Mouse (Mus musculus) layer of hippocampus, postnatal 36 days (tissue): ENCODE results near the gene Stxbp5. TPM values are rescaled to one million over a fixed set of nuclear protein-coding genes. Genes with fewer than 3 reads are reported as not detected.
"Not testable (repeated sequence)": the region's sequence is repeated elsewhere in the genome, so short reads cannot be mapped to it uniquely, and the experiment has no call there.

Source experiments
- DNase-seq, 2 experiments: peaks; one replicate each; pipeline ENCODE4 v3.0.0; 2022
- total RNA-seq, 2 experiments: library from RNA; stranded (reverse); gene quantifications; 2 replicates each; pipeline ENCODE4 v1.2.3; 2021

Gene Stxbp5
- 100 to 1,000 TPM; 113 to 116 TPM for total RNA-seq

DNA sequence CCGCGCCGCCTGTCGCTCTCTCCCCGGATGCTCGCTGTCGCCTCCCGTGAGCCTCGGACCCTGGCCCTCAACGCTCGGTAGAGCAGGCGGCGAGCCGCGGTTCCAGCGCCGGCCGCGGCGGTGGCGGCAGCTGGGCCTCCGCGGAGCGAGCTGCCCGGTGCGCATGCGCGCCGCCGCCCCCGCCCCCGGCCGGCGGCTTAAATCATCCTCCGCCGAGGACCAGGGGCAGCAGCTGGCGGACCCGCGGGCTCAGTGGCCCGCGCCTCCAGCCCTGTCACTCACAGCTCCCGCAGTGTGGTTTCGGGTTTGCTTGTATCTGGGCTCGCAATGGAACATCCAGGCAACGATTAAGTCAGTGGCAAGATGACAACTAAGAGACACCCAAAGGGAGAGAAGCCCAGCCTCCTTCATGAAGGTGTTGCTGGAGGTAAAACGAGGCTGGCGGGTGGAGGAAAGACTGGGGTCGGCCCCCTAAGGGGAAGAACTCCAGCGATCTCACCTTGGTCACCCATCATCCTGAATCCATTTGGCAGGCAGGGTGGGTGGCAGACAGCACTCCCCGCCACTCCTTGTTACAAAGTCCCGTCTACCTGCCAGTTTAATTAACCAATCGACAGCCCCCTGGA is at the start of gene Stxbp5:
Stxbp5 (minus strand) TSS at position 9 of the 626 bp plus-strand sequence.
- DNase-seq = peak; percentile 85 to 87

DNA sequence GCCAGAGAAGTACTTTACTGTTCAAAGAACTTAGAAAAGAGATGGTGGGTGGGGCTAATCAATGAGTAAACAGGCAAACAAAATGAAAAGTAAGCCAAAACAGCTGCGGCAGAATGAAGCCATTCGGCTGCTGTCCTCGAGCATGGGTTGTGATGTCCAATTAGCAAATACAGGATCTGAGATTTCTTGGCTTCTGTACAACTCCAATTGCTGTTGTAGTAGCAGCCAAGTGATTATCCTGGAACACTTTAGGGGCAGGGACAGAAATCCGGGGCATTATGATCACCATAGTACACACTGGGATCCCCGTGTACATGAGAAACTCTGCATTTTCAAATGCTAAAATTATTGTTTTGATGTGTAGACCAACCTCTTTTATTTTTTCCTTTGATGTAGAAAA is 11.5 kb upstream of the Stxbp5 start:
- no peak for DNase-seq

DNA sequence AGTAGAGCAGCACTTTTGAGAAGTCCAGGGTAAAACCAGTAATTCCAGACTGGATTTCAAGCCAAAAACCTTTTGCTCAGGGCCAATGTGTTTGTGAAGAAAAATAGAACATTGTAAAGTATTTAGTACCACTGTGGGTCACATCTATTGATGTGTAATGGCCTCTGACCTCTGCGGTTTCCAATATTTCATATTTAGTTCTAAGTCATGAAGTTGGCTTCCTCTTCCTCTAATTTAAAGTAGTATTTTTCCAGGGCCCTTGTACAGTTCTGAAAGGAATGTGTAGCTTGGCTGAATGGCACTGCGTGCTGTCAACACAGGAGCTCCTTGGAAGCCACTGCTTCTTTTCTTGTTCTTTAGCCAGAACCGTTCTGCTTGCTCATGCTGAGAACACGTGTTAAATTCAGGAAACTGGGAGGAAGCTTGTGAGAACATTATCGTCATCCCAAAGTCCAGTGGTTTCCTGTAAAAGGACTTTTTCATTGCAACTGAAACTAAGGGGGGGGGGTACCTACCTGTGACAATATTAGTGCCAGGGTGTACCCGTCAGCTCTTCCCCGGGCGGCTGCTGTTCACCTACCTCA is 7.1 kb upstream of the Stxbp5 start:
- no peak for DNase-seq

DNA sequence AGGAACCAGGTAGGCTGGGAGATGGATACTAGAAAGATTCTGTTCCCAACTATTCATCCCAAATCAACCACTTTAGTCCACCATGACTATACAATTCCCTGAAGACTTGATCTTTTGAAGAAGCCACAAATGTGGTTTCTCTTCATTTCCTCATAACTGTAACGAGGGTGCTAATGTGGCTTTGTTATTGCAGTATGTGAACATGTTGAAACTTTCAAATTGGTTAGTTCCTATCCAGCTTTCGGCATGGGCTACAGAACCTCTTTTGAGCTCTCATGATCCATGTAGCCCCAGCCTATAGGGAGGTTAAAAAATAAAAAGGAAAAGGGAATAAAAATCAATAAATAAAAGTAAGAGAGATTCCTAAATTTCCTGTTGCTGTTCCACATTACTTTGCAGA is 6.6 kb upstream of the Stxbp5 start:
- no peak for DNase-seq

DNA sequence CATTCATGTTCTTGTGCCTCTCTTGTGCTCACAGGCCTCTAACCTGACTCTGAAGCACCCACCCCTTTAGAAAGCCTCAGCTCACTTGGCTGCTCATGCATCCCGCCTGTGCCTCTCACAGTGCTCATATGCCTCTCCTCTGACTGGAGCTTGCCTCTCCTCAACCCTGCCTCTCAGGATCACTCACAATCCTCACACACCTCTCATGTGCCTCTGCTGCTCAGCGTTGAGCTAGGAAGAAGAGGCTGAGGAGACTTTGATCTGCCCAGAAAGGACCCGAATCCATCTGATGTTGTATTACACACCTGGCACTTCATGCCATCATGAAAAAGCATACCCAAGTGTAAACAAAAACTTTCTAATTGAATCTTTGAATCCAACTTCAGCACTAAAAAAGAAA is 5.3 kb upstream of the Stxbp5 start:
- no peak for DNase-seq

DNA sequence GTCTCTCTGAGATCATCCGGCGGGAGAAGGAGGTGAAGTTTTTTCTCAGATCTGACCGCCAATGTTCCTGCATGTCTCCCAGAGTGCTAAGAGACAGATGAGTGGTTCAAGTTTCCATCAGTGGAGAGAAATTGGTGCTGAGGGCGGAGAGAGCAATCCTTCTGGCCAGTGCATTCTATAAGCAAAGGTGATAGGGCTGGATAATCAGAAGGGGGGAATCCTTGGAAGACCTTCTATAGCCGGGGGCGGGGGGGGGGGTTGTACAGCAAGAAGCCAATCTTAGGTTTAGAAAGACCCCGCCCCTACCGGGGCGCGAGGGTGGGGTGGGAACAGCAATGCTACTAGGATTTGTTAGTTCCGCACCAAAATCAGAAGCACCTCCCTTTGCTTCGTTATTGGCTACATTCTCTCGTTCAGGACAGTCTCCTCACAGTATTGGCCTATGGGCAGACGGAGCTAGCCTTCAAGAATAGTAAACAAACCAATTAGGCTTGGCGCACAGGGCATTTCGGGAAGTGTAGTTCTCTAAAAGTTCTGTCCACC is 889 bp upstream of the Stxbp5 start:
- peak; percentile 78 to 82 for DNase-seq

DNA sequence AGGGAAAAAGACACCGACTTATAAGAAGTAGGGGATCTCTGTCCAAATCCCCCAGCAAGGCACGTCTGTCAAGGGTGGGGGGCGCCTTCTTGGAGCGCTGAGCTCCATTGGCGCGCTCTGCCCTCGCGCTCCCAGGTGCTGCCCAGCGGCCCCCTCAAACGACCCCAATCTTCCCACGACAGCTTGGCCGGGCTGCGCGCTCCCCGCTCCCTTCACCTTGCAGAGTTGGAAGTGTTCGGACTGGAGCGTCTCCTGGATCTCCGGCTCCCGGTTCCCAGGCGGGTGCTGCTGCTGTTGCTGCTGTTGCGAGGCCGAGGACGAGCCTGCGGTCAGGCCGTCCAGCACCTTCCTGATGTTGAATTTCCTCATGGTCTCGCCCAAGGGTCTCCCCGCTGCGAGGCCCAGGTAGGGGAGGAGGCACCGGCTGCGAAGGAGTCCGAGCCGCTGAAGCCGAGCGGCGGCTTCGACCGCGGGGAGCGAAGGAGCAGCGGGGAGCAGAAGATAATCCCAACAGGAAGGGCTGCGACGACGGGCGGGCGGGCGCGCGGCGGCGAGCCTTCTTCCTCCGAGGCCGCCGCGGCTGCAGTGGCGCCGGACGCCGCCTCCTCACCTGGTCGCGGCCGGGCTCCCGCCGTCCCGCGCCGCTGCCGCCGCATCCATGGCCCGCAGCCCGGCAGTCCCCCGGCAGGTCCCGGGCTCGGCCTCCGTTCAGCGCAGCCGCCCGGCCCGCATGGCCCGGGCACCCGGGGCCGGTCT is 386 bp downstream of the Stxbp5 start:
- peak; percentile 59 to 60 for DNase-seq

DNA sequence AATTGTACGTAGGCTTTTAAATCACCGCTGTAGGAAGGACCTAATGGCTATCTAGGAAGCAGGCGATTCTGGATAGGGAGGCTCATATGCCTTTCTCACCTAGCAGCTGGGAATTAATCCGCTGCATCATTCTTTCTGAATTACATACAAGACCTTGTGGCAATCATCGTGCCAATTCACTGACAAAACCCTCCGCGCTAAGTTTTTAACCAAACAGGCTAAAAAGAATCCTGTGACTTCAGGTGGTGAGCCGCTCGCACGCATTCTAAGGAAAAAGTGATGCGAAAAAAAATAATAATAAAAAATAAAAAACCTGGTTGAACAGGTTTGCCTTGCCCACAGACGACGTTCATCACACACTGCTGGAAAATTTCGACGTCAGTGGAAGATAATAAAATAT is 1.1 kb downstream of the Stxbp5 start:
- DNase-seq = no peak

DNA sequence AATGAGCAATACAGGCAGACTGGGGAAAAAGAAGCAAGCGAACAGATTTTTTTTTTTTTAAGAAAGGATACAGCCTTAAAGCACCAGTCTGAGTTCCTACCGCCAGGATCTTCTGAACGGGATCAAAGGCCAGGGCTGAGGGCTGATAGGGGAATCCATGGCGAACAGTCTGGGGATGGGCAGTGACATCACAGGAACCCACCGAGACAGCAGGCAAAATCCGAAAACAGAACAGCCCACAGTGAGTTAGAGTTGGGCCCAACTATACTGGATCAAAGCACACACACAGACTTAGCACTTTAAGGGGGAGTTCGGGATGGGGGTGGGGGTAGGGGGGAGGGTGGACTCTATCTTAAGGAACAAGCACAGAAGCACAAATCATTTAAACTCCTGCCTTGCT is 1.8 kb downstream of the Stxbp5 start:
- DNase-seq = no peak

DNA sequence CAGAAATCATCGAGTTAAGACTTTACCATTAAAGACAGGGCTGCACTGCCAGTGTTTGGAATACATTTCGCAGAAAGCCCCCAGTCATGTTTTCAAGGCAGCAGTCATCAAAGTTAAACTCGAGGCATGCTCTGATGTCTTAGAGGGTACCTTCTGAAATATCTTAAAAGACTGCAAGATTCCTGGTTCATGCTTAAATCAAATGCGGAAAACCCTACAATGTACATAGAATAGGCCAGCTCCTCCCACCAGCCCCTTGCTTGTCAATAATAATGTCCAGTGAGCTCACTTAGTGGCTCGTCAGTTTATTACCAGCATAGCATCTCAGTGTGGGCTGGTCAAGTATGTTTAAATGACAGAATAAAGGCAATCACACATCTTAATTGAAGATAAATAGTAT is 3.0 kb downstream of the Stxbp5 start:
- DNase-seq = no peak

DNA sequence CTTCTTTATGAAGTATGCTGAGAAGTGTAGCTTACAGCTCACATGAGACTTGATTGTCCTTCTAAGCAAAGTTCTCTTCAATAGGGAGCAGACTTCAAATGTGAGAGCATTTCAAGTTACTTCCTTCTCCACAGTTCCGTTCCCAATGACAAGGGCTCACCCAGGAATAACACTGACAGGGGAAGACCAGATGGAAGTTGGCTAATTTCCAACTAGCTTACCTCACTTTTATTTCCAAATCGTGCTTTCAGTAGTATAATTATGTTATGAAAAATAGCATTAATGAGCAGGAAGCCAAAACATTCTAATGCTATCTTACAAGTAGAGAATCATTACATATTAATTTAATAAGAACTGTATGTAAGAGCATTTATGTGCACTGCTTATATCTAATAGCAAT is 7.3 kb downstream of the Stxbp5 start:
- DNase-seq = no peak

DNA sequence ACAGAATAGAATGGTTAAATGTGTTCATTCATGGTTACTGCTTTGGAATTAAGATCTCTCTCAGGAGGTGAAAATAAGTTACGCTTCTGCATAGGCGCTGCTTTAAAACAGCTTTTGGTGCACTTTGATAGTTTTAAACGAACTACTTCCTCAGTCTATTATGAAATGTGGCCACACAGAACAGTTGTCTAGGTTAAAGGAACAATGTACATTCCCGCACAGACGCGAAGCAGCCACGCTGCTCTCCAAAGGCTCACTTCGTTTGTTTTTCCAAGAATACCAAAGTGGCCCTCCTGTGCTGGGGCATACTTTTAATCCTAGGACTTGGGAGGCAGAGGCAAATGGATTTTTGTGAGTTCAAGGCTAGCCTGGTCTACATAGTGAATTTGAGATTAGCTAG is 11.2 kb downstream of the Stxbp5 start:
- no peak for DNase-seq

DNA sequence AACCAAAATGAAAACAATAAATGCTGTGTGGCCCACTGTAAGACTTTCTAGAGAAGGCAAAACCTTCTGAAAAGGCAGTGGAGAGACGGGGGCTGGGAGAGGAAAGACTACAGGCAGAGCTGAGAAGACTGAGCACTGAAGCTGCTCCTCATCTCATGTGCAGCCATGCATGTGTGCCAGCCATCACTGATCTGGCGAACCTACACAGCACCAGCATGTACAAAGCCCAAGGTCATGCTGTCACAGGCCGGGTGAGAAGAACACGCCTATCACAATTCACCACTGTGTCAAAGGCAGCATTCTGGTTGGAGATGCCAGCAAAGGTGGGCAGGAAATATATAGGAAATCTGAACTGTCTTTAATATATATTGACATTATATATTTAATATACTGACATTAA is 12.2 kb downstream of the Stxbp5 start:
- no peak for DNase-seq

DNA sequence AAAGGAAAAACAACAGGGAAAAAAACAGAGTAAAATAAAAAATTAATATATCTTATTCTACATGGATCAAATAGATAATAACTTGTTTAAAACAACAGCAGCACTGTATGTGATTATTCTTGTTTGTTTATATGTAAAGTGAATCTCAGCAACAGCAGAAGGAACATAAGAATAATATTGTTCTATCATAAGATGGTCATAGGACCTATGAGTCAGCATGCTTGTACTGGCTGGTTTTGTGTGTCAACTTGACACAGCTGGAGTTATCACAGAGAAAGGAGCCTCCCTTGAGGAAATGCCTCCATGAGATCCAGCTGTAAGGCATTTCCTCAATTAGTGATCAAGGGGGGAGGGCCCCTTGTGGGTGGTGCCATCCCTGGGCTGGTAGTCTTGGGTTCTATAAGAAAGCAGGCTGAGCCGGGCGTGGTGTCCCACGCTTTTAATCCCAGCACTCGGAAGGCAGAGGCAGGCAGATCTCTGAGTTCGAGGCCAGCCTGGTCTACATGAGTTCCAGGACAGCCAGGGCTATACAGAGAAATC is 19.0 kb downstream of the Stxbp5 start:
- DNase-seq = not testable (repeated sequence)

DNA sequence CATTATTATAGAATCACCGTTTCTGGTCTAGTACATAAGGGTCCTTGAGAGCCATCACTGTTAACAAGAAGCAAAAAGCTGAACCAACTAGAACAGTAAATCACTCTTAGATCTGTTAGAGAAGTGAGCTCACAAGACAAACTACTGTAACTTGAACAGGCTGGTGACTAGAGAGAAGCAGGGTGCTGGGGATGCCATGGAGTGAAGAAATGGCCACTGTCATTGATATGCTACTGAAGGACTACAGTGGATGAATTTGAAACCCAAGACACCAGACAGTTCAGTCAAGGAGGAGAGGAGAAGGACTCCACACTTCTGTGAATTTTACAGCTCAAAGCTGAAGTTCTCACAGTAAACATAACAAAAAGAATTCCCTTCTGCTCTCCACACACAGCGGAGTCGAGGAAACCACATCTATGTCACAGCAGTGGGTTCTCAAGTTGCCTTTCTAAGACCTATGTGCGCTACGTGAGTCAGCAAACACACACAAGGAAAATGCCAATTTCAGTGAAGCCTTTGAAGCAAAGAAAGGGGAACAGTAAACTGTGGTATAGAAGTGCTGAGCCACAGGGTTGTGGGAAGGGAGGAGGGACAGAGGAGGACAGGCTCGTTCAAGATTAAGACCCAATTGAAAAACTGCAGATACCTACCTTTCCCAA is 20.7 kb downstream of the Stxbp5 start:
- DNase-seq = no peak

DNA sequence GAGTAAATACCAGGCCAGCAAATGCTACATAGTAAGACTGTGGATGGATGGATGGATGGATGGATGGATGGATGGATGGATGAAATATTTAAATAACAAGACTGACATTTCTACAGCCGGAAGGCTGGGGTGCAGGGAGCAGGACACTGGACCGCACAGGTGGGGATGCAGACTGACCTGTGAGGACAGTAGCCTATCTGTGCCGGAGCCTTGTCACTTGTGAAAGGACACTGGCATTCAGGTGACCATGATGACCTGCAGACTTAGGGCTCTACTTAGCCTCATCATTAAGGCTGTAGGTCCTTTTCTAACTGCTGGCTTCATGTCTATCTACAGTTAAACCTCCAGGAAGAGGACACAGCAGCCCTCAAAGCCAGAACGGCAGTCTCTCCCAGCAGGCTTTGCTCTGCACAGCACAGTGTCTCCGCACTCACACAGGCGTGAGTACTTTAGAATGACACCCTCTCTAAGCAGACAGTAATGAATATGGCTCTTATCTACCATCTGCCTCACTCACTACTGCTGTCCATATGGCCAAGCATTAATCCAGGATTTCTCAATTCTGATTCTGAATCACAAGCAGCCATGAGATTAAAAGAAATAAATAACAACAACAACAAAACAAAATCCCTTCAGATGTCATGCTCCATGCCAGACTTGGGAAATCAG is 21.9 kb downstream of the Stxbp5 start:
- DNase-seq = no peak

DNA sequence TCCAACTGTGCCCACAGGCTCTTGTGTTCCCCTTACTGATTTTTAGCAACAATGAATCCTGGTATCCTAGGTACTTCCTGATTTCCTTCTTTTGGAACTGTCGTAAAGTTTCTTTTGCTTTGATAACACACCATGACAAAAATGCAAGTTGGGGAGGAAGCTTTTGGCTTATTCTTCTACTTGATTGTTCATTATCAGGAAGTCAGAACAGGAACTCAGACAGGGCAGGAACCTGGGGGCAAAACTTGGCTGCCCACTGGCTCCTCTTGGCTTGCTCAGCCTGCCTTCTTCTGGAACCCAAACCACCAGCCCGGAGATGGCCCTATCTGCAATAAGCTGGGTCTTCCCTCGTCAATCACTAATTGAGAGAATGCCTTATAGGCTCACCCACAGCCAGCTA is 25.0 kb downstream of the Stxbp5 start:
- no peak for DNase-seq

DNA sequence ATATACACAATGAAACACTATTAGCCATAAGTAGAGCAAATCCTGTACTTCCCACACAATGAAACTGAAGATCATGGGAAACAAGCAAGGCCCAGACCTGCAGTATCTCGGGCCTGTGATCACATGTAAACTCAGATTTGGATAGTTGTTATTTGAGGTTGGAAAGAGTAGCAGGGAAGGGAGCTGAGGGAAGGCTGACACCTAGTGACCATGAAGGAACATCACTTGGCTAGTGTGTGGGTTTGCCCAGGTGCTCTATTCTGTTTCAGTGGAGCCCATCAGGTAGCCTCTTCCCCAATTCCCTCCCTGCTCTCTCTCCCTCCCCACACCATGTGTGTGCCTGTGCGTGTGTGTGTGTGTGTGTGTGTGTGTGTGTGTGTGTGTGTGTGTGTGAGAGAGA is 28.7 kb downstream of the Stxbp5 start:
- DNase-seq = no peak

DNA sequence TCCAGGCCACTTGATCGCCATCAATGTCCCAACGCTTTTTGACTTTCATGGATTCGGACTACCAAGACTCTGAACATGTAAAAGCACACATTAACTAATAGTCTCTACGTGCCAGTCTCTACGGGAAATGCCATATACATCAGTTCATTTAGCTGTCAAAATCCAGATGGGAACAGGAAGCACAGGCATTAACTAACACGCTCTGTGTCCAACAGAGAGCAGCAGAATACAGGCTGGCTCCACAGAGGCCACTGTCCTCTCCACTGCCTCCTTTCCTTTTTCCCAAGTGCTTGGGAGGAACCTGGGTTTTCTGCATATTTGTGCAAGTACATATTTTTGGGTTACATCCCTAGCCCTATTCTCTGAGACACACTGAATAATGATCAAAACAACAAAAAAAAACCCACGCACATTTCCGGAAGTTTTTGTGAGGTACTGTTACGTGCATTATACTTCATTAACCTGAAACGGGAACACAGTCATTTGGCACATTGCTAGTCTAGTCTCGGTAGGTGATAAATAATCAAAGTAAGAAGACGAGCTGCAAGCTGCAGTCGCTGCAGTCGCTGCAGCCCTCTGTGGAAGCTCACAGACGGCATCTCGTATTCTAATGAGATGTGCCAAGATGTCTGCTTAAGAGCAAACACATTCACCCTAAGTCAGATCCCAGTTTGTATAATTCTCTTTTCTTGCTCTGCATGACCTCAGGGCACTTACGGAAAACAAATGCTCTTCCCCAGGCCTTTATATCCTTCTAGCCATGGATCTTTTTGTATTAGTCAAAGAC is 33.9 kb downstream of the Stxbp5 start:
- no peak for DNase-seq

DNA sequence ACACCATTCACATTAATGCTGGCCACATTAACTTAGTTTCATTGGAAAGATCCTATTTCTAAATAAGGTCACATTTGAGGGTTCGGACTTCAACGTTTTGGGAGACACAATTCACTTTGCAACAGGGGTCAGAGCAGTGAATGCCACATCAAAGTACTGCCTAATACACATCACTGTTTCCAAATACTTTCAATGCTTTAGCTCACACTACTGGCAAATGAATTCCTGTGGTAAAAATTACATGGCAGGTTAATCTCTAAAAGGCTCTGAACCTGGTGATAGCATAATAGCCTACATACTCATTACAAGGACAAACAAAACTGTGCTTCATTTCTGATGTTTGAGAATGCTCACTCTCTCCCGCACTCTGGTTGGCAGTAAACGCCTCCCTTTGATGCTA is 40.9 kb downstream of the Stxbp5 start:
- no peak for DNase-seq

DNA sequence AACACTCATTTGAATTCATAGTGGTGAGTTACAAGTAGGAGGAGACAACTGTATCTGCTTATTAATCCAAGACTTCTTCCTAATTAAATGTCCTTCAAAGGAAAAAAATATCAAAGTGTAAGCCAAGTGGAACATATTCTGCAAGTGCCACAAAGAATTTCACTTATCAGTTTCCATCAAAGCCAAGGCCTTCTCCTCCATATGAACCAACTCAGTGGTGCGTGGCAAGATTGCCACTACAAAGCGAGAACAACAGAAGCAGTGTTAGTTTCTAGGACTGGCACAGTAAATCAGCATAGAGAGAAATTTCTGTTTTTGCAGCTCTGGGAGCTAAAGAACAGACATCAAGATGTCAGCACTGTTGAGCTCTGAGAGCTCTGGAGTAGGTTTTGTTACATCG is 41.4 kb downstream of the Stxbp5 start:
- DNase-seq = no peak

DNA sequence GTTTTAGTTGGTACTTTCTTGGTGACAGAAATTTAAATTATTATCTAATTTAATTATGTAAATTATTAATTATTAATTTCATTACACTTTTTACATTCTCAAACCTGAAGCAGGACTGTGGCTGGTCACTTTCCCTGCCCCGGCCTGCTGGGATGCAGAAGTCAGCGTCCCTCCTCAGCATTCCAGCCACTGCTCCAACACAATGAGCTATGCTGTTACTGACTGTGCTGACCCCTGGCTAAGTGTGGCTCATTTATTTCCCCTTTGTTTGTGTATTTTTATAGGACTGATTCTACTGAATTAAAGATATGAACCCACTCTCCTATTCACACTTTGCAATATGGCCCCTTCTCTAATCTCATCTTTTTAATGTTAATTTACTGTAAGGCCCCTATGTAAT is 43.0 kb downstream of the Stxbp5 start:
- DNase-seq = no peak
